Mouse (Mus musculus) thymus, postnatal 10 days (tissue): ENCODE results near the gene Pck1.

Experiments used
- DNase-seq, 2 experiments: peaks; one replicate each; pipeline ENCODE4 v3.0.0; 2021; ENCODE audit warnings: low spot score in 2 of 2

The Pck1 gene

DNA sequence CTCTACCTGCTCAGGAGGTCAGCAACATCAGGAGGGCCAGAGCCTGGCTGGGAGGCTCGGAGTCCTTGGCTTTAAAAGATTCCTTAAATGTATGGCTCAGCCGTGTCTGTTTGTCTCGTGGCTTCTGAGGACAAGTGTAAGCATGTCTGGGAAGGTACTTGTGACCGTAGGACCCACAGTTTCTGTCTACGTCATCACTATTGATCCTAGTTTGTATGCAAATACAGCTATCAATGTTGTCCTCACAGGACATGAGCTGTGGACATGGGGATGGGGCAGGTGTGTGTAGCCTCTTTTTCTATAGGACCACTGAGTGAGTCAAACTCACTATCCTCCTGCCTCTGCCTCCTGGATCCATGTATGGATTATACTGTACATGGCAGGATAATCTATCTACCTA lies 4.8 kb upstream of the Pck1 start:
- no peak for DNase-seq

DNA sequence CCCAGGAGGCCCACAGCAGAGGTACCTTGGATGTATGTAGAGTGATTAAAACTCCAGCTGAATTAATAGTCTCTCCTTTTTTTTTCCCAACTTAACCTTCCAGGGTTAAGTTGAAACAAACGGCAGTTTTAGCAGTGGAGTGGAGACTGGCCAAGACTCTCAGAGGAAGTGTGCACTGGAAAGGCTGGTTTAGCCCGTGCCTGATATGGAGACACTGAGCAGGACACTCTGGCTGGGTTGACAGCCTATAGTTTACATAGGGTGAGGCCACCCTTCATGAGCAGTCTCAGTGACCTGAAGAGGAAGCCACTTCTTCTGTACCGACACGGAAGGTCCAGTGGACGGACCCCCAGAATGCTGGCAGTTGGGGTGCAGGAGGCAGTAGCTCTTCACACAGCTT lies 1.5 kb upstream of the Pck1 start:
- DNase-seq = no peak

DNA sequence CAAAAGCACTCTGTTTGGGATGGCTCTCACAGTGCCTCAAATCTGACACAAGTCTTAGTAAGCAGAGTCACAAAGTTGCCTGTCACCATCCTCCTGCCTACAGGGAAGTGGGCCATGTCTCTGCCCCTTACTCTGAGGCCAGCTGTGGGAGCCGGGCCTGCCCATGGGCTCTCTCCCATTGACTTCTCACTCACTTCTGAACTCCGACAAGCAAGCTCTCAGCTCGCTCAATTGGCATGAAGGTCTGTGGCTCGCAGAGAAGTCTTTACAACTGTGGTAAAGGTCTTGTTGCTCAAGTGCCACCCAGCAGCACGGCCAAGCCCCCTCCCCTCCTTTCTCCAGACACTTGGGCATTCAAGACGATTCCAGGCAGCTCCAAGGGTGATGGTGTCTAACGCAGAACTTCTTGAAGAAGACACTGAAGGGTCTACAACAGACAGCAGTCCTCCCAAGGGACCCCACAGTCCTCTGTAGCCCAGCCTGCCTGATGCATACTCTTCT lies 1.0 kb upstream of the Pck1 start:
- no peak for DNase-seq

DNA sequence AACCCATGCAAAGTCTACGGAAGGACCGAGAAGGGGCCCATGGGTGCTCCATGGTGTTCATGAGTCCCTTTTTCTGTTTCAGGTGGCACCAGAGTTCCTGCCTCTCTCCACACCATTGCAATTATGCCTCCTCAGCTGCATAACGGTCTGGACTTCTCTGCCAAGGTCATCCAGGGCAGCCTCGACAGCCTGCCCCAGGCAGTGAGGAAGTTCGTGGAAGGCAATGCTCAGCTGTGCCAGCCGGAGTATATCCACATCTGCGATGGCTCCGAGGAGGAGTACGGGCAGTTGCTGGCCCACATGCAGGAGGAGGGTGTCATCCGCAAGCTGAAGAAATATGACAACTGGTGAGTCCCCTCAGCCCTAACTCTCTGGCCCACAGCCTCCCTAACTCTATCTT lies 418 bp downstream of the Pck1 start:
- no peak for DNase-seq

DNA sequence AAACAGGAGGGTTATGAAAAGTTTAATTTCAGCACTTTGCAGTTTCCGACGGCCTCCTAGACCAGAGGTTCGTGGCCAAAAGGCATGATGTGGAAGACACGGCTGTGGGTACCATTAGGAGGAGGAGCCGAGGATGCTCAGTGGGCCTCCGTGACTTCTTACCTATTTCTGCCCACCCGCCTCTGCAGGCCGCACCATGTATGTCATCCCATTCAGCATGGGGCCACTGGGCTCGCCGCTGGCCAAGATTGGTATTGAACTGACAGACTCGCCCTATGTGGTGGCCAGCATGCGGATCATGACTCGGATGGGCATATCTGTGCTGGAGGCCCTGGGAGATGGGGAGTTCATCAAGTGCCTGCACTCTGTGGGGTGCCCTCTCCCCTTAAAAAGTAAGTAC lies 1.7 kb downstream of the Pck1 start:
- no peak for DNase-seq

DNA sequence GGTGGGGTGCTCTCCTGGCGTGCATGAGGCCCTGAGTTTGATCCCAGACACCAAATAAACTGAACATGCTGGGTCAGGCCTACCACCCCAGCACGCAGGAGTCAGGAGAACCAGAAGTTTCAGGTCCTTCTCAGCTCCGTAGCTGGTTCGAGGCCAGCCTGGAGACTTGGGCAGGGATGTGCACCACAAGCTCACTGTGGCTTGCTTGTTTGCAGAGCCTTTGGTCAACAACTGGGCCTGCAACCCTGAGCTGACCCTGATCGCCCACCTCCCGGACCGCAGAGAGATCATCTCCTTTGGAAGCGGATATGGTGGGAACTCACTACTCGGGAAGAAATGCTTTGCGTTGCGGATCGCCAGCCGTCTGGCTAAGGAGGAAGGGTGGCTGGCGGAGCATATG lies 2.1 kb downstream of the Pck1 start:
- DNase-seq = no peak

DNA sequence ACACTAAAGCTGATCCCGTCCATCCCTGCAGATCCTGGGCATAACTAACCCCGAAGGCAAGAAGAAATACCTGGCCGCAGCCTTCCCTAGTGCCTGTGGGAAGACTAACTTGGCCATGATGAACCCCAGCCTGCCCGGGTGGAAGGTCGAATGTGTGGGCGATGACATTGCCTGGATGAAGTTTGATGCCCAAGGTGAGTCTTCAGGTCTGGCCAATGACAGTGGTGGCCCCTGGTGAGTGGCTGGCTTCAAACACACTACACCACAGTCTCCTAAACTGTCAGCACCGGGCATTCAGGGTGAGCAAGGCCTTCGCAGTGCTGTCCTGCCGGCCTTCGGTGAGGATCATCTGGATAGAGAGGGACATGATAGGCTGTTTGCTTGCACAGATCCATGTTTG lies 3.1 kb downstream of the Pck1 start:
- DNase-seq = no peak

DNA sequence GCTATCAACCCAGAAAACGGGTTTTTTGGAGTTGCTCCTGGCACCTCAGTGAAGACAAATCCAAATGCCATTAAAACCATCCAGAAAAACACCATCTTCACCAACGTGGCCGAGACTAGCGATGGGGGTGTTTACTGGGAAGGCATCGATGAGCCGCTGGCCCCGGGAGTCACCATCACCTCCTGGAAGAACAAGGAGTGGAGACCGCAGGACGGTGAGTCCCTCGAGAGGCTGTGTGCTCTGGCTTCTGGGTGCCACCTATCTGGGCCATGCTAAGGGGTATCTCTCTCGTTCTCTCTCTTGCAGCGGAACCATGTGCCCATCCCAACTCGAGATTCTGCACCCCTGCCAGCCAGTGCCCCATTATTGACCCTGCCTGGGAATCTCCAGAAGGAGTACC lies 4.1 kb downstream of the Pck1 start:
- no peak for DNase-seq

DNA sequence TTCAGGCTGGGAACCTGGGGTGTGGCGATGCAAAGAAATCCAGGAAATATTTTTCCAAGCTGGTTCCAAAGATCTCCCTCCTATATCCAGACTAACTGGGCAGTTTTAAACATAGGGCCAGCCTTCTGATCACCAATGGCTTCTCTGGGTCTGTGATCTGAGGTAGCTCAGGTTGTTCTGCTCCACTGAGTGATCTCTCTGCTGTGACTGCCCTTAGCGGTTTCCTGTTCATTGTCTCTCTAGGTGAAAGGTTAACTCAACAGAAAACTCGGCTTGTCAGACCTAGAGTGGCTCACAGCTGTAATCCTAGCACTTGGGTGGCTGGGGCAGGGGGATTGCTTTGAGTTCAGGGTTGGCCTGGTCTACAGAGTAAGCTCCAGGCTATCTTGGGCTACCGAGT lies 4.5 kb downstream of the Pck1 start:
- DNase-seq = no peak

DNA sequence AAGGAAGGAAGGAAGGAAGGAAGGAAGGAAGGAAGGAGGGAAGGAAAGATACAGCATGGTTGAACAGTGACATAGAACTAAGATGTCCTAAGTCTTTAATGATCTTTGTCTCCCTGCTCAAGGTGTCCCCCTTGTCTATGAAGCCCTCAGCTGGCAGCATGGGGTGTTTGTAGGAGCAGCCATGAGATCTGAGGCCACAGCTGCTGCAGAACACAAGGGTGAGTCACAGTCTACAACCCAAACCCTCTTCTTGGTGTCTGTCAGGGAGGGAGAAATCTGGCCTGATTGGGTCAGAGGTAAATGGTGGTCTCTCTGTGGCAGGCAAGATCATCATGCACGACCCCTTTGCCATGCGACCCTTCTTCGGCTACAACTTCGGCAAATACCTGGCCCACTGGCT lies 5.0 kb downstream of the Pck1 start:
- DNase-seq = no peak

DNA sequence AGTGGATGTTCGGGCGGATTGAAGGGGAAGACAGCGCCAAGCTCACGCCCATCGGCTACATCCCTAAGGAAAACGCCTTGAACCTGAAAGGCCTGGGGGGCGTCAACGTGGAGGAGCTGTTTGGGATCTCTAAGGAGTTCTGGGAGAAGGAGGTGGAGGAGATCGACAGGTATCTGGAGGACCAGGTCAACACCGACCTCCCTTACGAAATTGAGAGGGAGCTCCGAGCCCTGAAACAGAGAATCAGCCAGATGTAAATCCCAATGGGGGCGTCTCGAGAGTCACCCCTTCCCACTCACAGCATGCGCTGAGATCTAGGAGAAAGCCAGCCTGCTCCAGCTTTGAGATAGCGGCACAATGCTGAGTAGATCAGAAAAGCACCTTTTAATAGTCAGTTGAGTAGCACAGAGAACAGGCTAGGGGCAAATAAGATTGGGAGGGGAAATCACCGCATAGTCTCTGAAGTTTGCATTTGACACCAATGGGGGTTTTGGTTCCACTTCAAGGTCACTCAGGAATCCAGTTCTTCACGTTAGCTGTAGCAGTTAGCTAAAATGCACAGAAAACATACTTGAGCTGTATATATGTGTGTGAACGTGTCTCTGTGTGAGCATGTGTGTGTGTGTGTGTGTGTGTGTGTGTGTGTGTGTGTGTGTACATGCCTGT lies 5.7 kb downstream of the Pck1 start:
- no peak for DNase-seq

DNA sequence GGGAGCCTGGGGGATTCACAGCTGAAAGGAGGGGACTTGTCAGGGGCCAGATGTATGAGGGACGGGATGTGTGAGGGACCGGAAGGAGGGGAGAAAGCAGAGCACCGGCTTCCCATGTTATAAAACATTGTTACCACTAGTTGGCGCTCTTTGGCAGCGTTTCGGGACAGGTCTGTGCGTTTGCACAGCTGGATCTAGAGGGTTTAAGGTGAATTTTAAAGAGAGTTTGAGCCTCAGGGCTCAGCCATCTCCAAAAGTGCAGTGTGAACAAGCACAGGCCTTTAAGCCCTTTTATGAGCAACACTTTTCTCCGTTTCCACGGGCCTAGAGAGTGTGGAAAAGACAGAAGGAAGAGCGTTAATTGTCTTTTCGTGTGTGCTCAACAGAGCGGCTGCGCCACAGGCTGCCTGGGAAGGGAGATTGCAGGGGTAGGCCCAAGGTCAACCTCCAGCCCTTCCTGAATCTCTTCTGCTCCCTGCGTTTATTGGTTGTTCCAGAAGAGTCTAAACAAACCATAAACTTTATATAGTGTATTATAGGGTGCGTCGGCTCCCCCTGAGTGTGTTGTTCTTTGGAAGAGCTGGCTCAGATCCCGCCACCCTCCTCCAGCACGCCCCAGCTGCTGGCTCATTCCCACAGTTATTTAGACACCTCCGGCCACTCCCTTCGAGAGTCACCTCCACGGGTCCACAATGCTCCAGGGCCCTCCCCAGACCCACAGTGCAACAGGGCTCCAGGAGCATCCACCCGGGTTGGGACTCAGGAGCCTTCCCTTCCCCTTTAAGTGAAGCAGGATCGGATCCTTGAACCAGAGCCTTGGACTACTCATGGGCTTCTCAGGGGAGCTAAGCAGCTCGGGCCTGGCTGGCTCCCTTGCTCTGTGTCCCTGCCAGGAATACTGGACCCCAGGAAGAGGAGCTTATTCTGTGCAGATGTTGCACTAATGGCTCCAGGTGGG lies 6.8 kb downstream of the Pck1 start:
- DNase-seq = peak; percentile 45 to 82

DNA sequence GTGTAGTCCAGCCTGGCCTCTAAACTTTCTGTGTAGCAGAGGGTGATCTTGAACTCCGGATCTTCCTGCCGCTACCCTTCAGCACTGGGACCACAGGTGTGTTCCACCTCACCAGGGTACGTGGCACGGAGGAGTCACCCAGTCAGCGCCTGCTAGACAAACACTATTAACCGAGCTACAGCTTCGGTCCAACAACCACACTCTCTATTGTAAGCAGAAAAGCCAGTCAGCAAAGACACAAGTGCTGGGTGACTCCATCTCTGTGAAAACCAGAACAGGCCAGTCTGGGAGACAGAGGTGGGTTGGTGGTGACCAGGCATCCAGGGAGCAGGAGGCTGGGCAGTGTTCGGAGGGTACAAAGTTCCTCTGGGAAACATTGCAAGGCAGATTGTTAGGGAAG lies 10.5 kb downstream of the Pck1 start:
- DNase-seq = no peak

DNA sequence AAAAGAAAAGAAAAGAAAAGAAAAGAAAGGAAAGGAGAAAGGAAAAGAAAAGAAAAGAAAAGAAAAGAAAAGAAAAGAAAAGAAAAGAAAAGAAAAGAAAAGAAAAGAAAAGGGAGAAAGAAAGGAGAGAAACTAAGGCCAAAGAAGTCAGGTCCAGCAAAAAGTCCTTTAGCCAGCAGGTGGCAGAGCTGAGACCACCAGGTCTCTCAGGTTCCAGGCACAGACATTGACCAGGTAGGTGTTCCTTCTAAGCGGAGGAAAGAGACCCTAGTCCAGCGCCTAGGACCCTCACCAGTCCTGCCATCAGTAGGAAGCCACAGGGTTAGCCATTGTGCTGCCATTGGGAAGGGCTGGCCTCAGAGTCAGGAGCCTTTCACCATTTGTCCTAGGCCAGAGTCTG lies 11.5 kb downstream of the Pck1 start:
- peak in 1 of 2 experiments; percentile 49 for DNase-seq

DNA sequence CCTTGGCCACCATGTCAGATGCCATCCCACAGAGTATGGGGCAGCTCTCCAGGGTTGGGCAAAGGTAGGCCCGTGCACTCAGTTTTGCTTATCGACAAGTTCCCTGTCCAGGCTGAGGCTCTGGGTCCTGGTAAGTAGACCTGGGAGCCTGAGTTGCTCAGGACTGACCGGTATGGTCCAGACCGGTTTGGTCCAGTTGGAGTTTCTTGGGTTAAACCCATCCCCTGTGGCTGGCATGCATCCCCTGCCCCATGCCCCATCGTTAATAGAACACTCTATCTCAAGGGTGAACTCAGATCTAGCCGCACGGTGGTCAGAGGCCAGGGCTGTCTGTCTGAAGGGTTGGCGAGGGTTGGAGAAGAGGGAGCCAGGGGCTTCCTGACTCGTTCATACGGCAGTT lies 12.1 kb downstream of the Pck1 start:
- DNase-seq = no peak

DNA sequence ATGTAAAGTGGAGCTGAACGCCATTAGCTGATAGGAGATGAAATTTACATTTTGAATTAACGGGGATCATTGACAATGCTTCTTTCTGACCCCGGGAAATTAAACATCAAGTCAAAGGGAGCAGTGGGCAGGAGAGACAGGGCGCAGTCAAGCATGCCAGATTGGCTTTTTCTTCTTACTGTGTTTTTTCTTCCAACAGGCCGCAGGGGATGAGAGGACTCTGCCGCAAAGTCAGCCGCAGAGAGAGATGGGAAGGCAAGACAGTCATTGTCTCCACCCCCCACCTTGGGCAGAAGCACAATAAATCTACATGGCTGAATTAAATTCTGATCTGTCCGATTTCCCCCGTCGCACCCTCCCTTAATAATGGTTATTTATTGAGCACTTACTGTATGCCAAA lies 12.5 kb downstream of the Pck1 start:
- DNase-seq = no peak

DNA sequence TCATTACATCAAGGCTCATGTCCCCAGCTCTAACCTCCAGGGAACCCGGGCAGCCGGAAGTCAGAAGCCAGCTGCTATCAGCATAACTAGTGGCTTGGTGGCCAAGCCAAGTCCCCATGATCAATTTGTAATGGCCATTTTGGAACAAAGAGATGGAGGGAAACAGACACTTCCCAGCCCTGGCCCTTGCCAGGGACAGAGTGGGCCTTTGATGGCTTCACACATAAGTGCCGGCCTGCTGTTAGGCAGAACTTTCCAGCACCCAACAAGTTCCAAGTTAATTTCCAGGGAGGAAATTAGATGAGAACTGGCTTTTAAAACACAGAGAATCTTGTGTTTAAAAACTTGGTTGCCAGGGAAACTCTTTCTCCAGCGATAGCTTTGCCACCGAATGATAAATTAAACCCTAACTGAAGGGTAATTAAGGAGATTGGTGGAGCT lies 15.6 kb downstream of the Pck1 start:
- DNase-seq = no peak

DNA sequence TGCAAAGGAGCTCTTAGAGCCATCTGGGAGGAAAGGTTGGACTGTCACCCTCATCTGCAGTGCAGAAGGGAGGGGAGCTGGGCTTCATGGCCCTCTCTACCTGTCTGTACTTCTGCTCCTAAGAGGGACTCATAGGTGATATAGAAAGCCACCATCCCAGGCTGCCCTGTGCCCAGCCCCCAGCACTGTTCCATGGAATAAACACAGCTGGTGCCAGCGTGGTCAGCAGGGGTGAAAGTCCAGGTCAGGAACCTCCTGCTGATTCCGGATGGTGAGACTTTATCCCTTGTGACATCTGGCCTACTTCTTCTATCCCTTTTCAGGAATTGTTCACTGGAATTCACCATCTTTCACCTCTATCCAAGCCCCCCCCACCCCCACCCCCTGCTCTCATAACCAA lies 17.2 kb downstream of the Pck1 start:
- DNase-seq = no peak

DNA sequence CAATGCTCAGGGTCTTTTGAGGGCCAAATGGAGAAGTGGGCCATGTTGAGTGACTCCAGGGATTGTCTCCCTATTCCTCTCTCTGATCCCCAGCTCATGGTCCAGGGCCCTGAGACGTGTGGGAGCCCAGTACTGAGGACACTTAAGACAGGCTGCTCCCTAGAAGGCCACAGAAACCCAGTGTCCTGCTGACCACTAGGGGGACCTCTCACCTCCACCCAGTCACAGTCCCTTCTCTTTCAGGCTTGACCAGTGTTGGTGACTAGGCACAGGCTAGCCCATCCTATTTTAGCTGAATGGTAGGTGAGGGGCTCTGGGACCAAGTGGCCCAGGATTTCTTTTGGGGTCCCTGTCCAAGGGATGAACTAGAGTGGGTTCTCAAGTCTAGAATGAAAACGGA lies 17.9 kb downstream of the Pck1 start:
- no peak for DNase-seq

DNA sequence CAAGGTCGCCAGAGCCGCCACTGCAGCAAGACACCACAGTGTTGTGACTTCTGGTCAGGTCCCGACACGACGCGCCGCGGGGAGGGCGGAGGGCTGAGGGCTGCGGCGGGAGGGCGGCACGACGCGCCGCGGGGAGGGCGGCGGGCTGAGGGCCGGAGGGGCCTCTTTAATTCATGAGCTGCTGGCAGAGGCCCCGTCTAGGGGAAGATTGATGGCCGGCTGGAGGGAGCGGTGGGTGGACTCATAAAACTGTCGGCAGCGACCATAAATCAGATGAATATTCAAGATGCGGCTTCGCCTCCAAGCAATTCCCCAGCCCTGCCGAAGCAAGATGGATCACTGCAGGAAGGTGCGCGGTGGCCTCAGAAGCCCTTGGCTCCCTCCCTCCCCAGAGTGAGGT lies 18.6 kb downstream of the Pck1 start:
- no peak for DNase-seq

DNA sequence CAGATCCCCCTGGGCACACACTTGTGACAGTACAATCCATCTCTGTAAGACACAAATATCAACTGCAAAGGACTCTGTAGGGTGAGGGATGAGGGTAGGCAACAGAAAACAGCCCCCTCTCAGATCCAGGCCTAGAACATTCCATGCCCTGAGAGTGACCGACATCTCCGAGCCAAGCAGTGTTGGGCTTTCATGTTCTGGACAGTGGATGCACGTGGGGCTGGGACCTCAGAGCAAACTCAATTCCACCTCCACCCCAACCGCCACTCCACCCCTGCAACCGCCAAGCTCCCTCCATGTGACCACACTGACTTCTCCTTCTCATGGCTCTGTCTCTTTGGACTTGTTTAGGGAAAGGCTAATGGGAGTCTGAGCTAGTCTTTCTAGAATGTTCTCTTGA lies 19.1 kb downstream of the Pck1 start:
- DNase-seq = no peak

DNA sequence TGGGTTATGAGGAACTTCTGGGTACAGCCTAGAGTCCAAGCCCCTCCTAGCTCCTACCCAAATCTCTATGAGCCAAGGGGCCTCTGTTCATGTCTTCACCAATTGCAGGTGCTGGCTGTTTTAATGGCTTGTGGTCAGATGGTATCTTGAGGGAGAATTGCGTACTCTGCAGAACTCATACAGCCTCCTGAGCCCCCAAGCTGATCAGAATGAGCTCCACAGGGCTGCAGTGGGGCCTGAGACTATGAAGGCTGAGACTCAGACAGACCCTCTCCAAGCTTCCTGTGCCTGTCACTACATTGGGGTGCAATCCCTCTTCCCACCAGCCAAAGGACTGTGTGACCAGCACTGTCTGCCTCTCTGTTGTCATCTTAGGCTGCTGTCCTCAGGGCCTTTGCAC lies 19.5 kb downstream of the Pck1 start:
- no peak for DNase-seq

DNA sequence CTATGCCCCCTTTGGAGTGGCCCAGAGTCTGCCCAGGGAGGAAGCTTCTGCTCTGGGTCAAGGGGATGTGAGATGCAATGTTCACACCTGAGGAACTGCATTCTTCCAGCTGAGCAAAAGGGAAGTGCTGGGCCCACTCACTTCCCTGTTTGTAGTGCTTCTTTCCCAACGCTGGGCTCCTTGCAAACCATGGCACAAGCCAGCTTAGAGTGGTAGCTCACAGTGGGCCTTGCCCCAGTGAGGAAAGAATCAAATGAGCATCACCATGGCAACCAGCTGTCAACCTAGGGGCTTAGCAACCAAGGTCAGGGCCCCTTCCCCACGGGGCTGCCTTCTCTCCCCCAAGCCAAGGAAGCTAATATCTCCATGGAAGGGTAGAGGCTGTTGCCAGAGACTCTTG lies 20.2 kb downstream of the Pck1 start:
- DNase-seq = no peak
